Mouse (Mus musculus) MEL (cell line): Measurements from ENCODE around the gene Elmsan1. TPM values are rescaled to one million over a fixed set of nuclear protein-coding genes. Genes with fewer than 3 reads are reported as not detected.

ENCODE experiments used
- DNase-seq: peaks from one replicate; pipeline ENCODE4 v3.0.0; 2011; ENCODE audit warnings: low read depth, low spot score
- H3K27ac ChIP-seq: 2 replicates; pipeline ENCODE4 v1.5.1; 2012; ENCODE audit warnings: low read depth, mild to moderate bottlenecking, control low read depth, low read length, moderate library complexity; ENCODE audit not compliant: control insufficient read depth
- H3K27me3 ChIP-seq, 2 experiments: fragments of 150-350 bp in 1 of 2; sonication (generic) in 1 of 2; 2 replicates each; pipeline ENCODE4 v1.6.1; 2012; ENCODE audit warnings: low read length in 2 of 2, mild to moderate bottlenecking in 2 of 2, improper control_type of control experiment in 1 of 2, moderate library complexity in 1 of 2; ENCODE audit not compliant: insufficient read depth in 2 of 2, control insufficient read depth in 1 of 2
- H3K36me3 ChIP-seq, 2 experiments: 2 replicates each; pipeline ENCODE4 v1.6.1; 2012 to 2014; ENCODE audit warnings: low read length in 2 of 2, improper control_type of control experiment in 1 of 2, inconsistent platforms in 1 of 2, mild to moderate bottlenecking in 1 of 2; ENCODE audit not compliant: insufficient read depth in 2 of 2, control insufficient read depth in 1 of 2
- H3K4me1 ChIP-seq, 2 experiments: fragments of 150-350 bp in 1 of 2; sonication (generic) in 1 of 2; 2 replicates each; pipeline ENCODE4 v1.6.1; 2012; ENCODE audit warnings: low read length in 2 of 2, improper control_type of control experiment in 1 of 2, mild to moderate bottlenecking in 1 of 2; ENCODE audit not compliant: insufficient read depth in 2 of 2, control insufficient read depth in 1 of 2
- H3K4me3 ChIP-seq, 2 experiments: fragments of 150-350 bp in 1 of 2; sonication (generic) in 1 of 2; 2 replicates each; pipeline ENCODE4 v1.5.1; 2012; ENCODE audit warnings: low read depth in 2 of 2, low read length in 2 of 2, mild to moderate bottlenecking in 2 of 2, moderate library complexity in 2 of 2, control low read depth in 1 of 2, improper control_type of control experiment in 1 of 2; ENCODE audit not compliant: control insufficient read depth in 1 of 2, insufficient read depth in 1 of 2
- H3K79me2 ChIP-seq: 2 replicates; pipeline ENCODE4 v1.6.1; 2012; ENCODE audit warnings: mild to moderate bottlenecking, low read length, moderate library complexity; ENCODE audit not compliant: control insufficient read depth, poor library complexity, insufficient read depth
- H3K9ac ChIP-seq: 2 replicates; pipeline ENCODE4 v1.6.1; 2012; ENCODE audit warnings: low read depth, mild to moderate bottlenecking, control low read depth, low read length, moderate library complexity; ENCODE audit not compliant: control insufficient read depth, poor library complexity, severe bottlenecking
- H3K9me3 ChIP-seq: fragments of 150-350 bp; sonication (generic); replicated peaks from 2 replicates; pipeline ENCODE4 v1.6.1; 2012; ENCODE audit warnings: mild to moderate bottlenecking, low read length, improper control_type of control experiment, moderate library complexity; ENCODE audit not compliant: insufficient read depth
- CHD1 ChIP-seq: IDR thresholded peaks from 2 replicates; pipeline ENCODE4 v1.6.1; 2012; ENCODE audit warnings: low read depth, mild to moderate bottlenecking, inconsistent platforms, low read length, improper control_type of control experiment
- CHD2 ChIP-seq: IDR thresholded peaks from 2 replicates; pipeline ENCODE4 v1.6.1; 2011; ENCODE audit warnings: low read length, improper control_type of control experiment
- CTCF ChIP-seq, 3 experiments: IDR thresholded peaks in 2 of 3; conservative IDR thresholded peaks in 1 of 3; 2 replicates each; pipeline ENCODE4 v1.5.1; 2011 to 2012; ENCODE audit warnings: low read length in 3 of 3, low read depth in 2 of 3, mild to moderate bottlenecking in 2 of 3, improper control_type of control experiment in 1 of 3, inconsistent platforms in 1 of 3, mixed read lengths in 1 of 3, moderate library complexity in 1 of 3; ENCODE audit not compliant: control insufficient read depth in 1 of 3, insufficient read depth in 1 of 3, poor library complexity in 1 of 3, severe bottlenecking in 1 of 3
- E2F4 ChIP-seq: IDR thresholded peaks from 2 replicates; pipeline ENCODE4 v1.6.1; 2011; ENCODE audit warnings: low read depth, low read length, improper control_type of control experiment, borderline replicate concordance
- EP300 ChIP-seq, 2 experiments: IDR thresholded peaks; 2 replicates each; pipeline ENCODE4 v1.6.1; 2011; ENCODE audit warnings: improper control_type of control experiment in 2 of 2, low read length in 2 of 2, low read depth in 1 of 2, mild to moderate bottlenecking in 1 of 2
- ETS1 ChIP-seq: IDR thresholded peaks from 2 replicates; pipeline ENCODE4 v1.6.1; 2012; ENCODE audit warnings: low read depth, mild to moderate bottlenecking, inconsistent platforms, low read length, improper control_type of control experiment, moderate library complexity
- GABPA ChIP-seq: IDR thresholded peaks from 2 replicates; pipeline ENCODE4 v1.6.1; 2012; ENCODE audit warnings: low read depth, mild to moderate bottlenecking, inconsistent platforms, low read length, improper control_type of control experiment, moderate library complexity
- HCFC1 ChIP-seq: IDR thresholded peaks from 2 replicates; pipeline ENCODE4 v1.6.1; 2012; ENCODE audit warnings: low read depth, mild to moderate bottlenecking, inconsistent platforms, low read length, improper control_type of control experiment, moderate library complexity
- JUND ChIP-seq: IDR thresholded peaks from 2 replicates; pipeline ENCODE4 v1.6.1; 2011; ENCODE audit warnings: low read depth, mild to moderate bottlenecking, improper control_type of control experiment, low read length
- KAT2A ChIP-seq: conservative IDR thresholded peaks from 2 replicates; pipeline ENCODE4 v1.6.1; 2012; ENCODE audit warnings: low read depth, low read length, improper control_type of control experiment, inconsistent platforms
- MAFK ChIP-seq: IDR thresholded peaks from 2 replicates; pipeline ENCODE4 v1.6.1; 2011; ENCODE audit warnings: low read depth, mild to moderate bottlenecking, low read length, improper control_type of control experiment, borderline replicate concordance
- MAX ChIP-seq: IDR thresholded peaks from 2 replicates; pipeline ENCODE4 v1.6.1; 2011; ENCODE audit warnings: low read length, improper control_type of control experiment
- MAZ ChIP-seq: IDR thresholded peaks from 2 replicates; pipeline ENCODE4 v1.6.1; 2012; ENCODE audit warnings: low read depth, mild to moderate bottlenecking, inconsistent platforms, low read length, improper control_type of control experiment
- MEF2A ChIP-seq: IDR thresholded peaks from 2 replicates; pipeline ENCODE4 v1.6.1; 2014; ENCODE audit warnings: low read depth, mild to moderate bottlenecking, inconsistent platforms, low read length, improper control_type of control experiment; ENCODE audit not compliant: poor library complexity, insufficient replicate concordance, severe bottlenecking; ENCODE audit errors: extremely low read depth
- MXI1 ChIP-seq: IDR thresholded peaks from 2 replicates; pipeline ENCODE4 v1.6.1; 2011; ENCODE audit warnings: mild to moderate bottlenecking, low read depth, low read length, improper control_type of control experiment
- MYC ChIP-seq: IDR thresholded peaks from 2 replicates; pipeline ENCODE4 v1.6.1; 2011; ENCODE audit warnings: low read depth, mild to moderate bottlenecking, low read length, improper control_type of control experiment, moderate library complexity
- NELFE ChIP-seq: IDR thresholded peaks from 2 replicates; pipeline ENCODE4 v1.6.1; 2011; ENCODE audit warnings: low read depth, low read length, improper control_type of control experiment
- NRF1 ChIP-seq: IDR thresholded peaks from 2 replicates; pipeline ENCODE4 v1.6.1; 2014; ENCODE audit warnings: low read depth, mild to moderate bottlenecking, inconsistent platforms, low read length, improper control_type of control experiment, moderate library complexity; ENCODE audit not compliant: poor library complexity, insufficient read depth, severe bottlenecking
- POLR2A ChIP-seq, 2 experiments: IDR thresholded peaks; 2 replicates each; pipeline ENCODE4 v1.6.1; 2011 to 2012; ENCODE audit warnings: low read length in 2 of 2, mild to moderate bottlenecking in 2 of 2, control low read depth in 1 of 2, improper control_type of control experiment in 1 of 2, low read depth in 1 of 2, moderate library complexity in 1 of 2; ENCODE audit not compliant: control insufficient read depth in 1 of 2, insufficient read depth in 1 of 2, poor library complexity in 1 of 2
- POLR2AphosphoS2 ChIP-seq: IDR thresholded peaks from 2 replicates; pipeline ENCODE4 v1.6.1; 2011; ENCODE audit warnings: low read length, improper control_type of control experiment
- POLR2AphosphoS5 ChIP-seq: IDR thresholded peaks from 2 replicates; pipeline ENCODE4 v1.6.1; 2012; ENCODE audit warnings: low read depth, borderline replicate concordance, mild to moderate bottlenecking, inconsistent platforms, low read length, moderate library complexity, mixed read lengths
- RAD21 ChIP-seq: IDR thresholded peaks from 2 replicates; pipeline ENCODE4 v1.6.1; 2011; ENCODE audit warnings: mild to moderate bottlenecking, low read depth, low read length, improper control_type of control experiment
- SMC3 ChIP-seq: IDR thresholded peaks from 2 replicates; pipeline ENCODE4 v1.6.1; 2011; ENCODE audit warnings: low read depth, low read length, improper control_type of control experiment
- TAL1 ChIP-seq: IDR thresholded peaks from 2 replicates; pipeline ENCODE4 v1.6.1; 2012; ENCODE audit warnings: mild to moderate bottlenecking, inconsistent platforms, low read length, moderate library complexity, mixed read lengths
- UBTF ChIP-seq: IDR thresholded peaks from 2 replicates; pipeline ENCODE4 v1.6.1; 2012; ENCODE audit warnings: low read depth, mild to moderate bottlenecking, inconsistent platforms, low read length, improper control_type of control experiment, moderate library complexity, borderline replicate concordance; ENCODE audit not compliant: insufficient read depth
- USF1 ChIP-seq: IDR thresholded peaks from 2 replicates; pipeline ENCODE4 v1.6.1; 2014; ENCODE audit warnings: low read depth, mild to moderate bottlenecking, inconsistent platforms, low read length, improper control_type of control experiment, moderate library complexity
- ZMIZ1 ChIP-seq: IDR thresholded peaks from 2 replicates; pipeline ENCODE4 v1.6.1; 2012; ENCODE audit warnings: low read depth, mild to moderate bottlenecking, inconsistent platforms, low read length, improper control_type of control experiment, moderate library complexity
- ZNF384 ChIP-seq: IDR thresholded peaks from 2 replicates; pipeline ENCODE4 v1.6.1; 2012; ENCODE audit warnings: low read depth, mild to moderate bottlenecking, inconsistent platforms, low read length, improper control_type of control experiment
- polyA plus RNA-seq, 2 experiments: library from polyadenylated mRNA; stranded (reverse) in 1 of 2; unstranded in 1 of 2; fragments of >175 nt in 1 of 2; fragments of >200 nt in 1 of 2; gene quantifications; 2 replicates each; pipeline versions ENCODE4 v1.2.1 to v1.2.4; 2012; ENCODE audit warnings: low replicate concordance in 2 of 2, low read depth in 1 of 2; ENCODE audit not compliant: insufficient read length in 2 of 2, insufficient read depth in 1 of 2, missing spikeins in 1 of 2
- total RNA-seq: library from RNA; depleted of rRNA; stranded (reverse); fragments of 300-350 nt; gene quantifications from 2 replicates; pipeline ENCODE4 v1.2.3, GENCODE M21; 2012

Gene Elmsan1
- total and polyA plus RNA-seq, 3 experiments, result 7.7 to 25.3 TPM; not detected in 1

DNA sequence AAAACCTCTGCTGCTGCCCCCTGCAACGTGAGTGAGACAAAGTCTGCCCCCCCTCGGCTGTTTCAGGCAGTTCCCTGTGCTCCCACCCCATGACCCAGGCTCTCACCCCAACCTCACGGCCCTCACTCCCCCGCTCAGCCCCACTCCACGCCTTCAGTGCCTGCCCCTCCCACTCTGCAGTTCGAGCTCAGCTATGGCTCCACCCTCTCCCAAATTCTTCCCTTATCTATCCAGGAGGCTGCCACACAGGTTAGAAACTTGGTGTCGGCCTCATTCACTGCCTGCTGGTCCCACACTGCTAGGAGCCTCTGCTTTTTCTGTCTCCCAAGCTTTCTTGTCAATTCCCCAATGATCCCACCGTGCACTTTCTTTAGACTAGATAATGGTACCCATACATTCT lies 57.6 kb downstream of the Elmsan1 start:
- Histone ChIP-seq H3K9me3 (no peaks in the 10 kb centered on the region), H3K4me3 (no peak overlapping the region), H3K4me1 (no peaks in the 10 kb centered on the region), H3K27ac (no peak overlapping the region), H3K27me3 (no peaks in the 10 kb centered on the region), H3K36me3 (peaks cover 0 to 15% of the 10 kb centered on the region in 2 experiments; a peak in 2 of 4 replicates), H3K79me2 (peaks cover 5% of the 10 kb centered on the region; the same call in 1 of the 2 replicates), H3K9ac (no peak overlapping the region)
- no peak for TF ChIP-seq MAFK
- TF ChIP-seq E2F4, result no peak
- TF ChIP-seq POLR2A (IDR thresholded peaks at IDR 0.05; ENCODE audit: control insufficient read depth in 1 of 2, insufficient read depth in 1 of 2, low read depth in 1 of 2, low read length in 2 of 2, poor library complexity in 1 of 2), result no peak
- no peak for TF ChIP-seq MEF2A
- TF ChIP-seq NELFE, result no peak
- no peak for TF ChIP-seq ZNF384
- no peak for TF ChIP-seq ETS1
- TF ChIP-seq POLR2AphosphoS2, result no peak
- TF ChIP-seq POLR2AphosphoS5, result no peak
- TF ChIP-seq EP300 (IDR thresholded peaks at IDR 0.05; ENCODE audit: low read depth in 1 of 2, low read length in 2 of 2), result no peak
- no peak for TF ChIP-seq HCFC1
- TF ChIP-seq SMC3, result no peak
- TF ChIP-seq CTCF (IDR thresholded peaks at IDR 0.05 in 2 of 3, conservative IDR thresholded peaks at IDR 0.05 in 1 of 3; ENCODE audit: control insufficient read depth in 1 of 3, insufficient read depth in 1 of 3, low read depth in 2 of 3, low read length in 3 of 3, poor library complexity in 1 of 3, severe bottlenecking in 1 of 3), result no peak
- TF ChIP-seq ZMIZ1, result no peak
- no peak for TF ChIP-seq MAZ
- no peak for TF ChIP-seq MAX
- no peak for TF ChIP-seq UBTF
- no peak for TF ChIP-seq GABPA
- no peak for TF ChIP-seq TAL1
- no peak for TF ChIP-seq CHD1
- no peak for DNase-seq

DNA sequence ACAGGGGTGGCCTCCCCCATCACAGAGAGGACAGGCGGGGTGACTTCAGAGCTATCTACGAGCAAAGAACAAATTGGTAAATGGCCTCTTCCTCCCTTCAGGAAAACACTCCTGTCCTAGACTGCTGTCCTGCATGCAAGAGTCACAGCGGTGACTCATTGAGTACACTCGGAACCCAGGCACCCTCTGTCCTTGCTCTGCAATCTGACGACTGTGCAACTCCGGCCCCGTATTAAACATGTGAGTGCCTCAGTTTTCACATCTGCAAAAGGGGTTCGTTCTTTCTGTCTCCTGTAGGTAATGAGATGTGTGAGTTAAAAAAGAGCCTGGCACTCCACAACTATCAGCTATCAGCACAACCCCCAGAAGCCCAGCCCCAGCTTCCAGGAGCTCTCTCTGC lies 58.2 kb downstream of the Elmsan1 start:
- Histone ChIP-seq H3K36me3 (peaks cover 0 to 15% of the 10 kb centered on the region in 2 experiments; a peak in 2 of 4 replicates), H3K27ac (no peak overlapping the region), H3K27me3 (no peaks in the 10 kb centered on the region), H3K9me3 (no peaks in the 10 kb centered on the region)
- DNase-seq, result no peak
- TF ChIP-seq NRF1 (no peak), MXI1 (no peak), USF1 (no peak), MYC (no peak), CHD1 (no peak), E2F4 (no peak), TAL1 (no peak), POLR2AphosphoS2 (no peak), ZNF384 (no peak), KAT2A (no peak), CHD2 (no peak), RAD21 (no peak), JUND (no peak)
- TF ChIP-seq, all 39 proteins: peak for 0
- H3K4me1 ChIP-seq, result no peaks in the 10 kb centered on the region
- no peak overlapping the region for H3K4me3 ChIP-seq
- no peak overlapping the region for H3K9ac ChIP-seq
- H3K79me2 ChIP-seq, result peaks cover 4% of the 10 kb centered on the region; the same call in 1 of the 2 replicates
